Mouse (Mus musculus) liver, embryonic 14.5 days (tissue): ENCODE measurements at regions not wholly inside any gene's neighbourhood (a gene's known extent, or its start where the extent isn't known, plus 50 kb on each side); places are given as distances from the start of the nearest gene placed in this dataset.

ENCODE experiments used
- ATAC-seq: fragments of 200-750 bp; cut with Nextera tagmentation; 2 replicates; pipeline ENCODE4 v1.8.0; 2017; ENCODE audit warnings: moderate number of reproducible peaks, mild to moderate bottlenecking, moderate library complexity; ENCODE audit not compliant: insufficient read depth
- DNase-seq, 3 experiments: peaks; one replicate each; pipeline ENCODE4 v3.0.0-alpha.2; 2012 to 2013; ENCODE audit warnings: low read depth in 3 of 3, low spot score in 3 of 3
- H3K27ac ChIP-seq: fragments of 300-500 bp; sonication (generic); 2 replicates; pipeline ENCODE4 v1.5.1; 2014; ENCODE audit warnings: moderate library complexity, mild to moderate bottlenecking, control low read depth, inconsistent platforms
- H3K27me3 ChIP-seq: fragments of 300-500 bp; sonication (generic); 2 replicates; pipeline ENCODE4 v1.6.1; 2014; ENCODE audit warnings: mild to moderate bottlenecking, low read length, moderate library complexity; ENCODE audit not compliant: control insufficient read depth, insufficient read depth
- H3K36me3 ChIP-seq: fragments of 300-500 bp; sonication (generic); replicated peaks from 2 replicates; pipeline ENCODE4 v1.6.1; 2014; ENCODE audit warnings: low read depth; ENCODE audit not compliant: control insufficient read depth, insufficient read depth
- H3K4me1 ChIP-seq, 2 experiments: fragments of 200-500 bp in 1 of 2; fragments of 300-500 bp in 1 of 2; sonication (generic) in 1 of 2; replicated peaks; 2 replicates each; pipeline ENCODE4 v1.6.1; 2012 to 2014; ENCODE audit warnings: antibody characterized with exemption in 1 of 2, inconsistent platforms in 1 of 2, low read length in 1 of 2; ENCODE audit not compliant: control insufficient read depth in 2 of 2, insufficient read depth in 2 of 2
- H3K4me2 ChIP-seq: fragments of 300-500 bp; sonication (generic); 2 replicates; pipeline ENCODE4 v1.6.1; 2014; ENCODE audit warnings: low read depth, mild to moderate bottlenecking, control low read depth, moderate library complexity
- H3K4me3 ChIP-seq, 2 experiments: fragments of 200-500 bp in 1 of 2; fragments of 300-500 bp in 1 of 2; sonication (generic) in 1 of 2; 2 replicates each; pipeline ENCODE4 v1.5.1; 2012 to 2014; ENCODE audit warnings: low read depth in 2 of 2, low read length in 2 of 2, mild to moderate bottlenecking in 2 of 2, control low read depth in 1 of 2, inconsistent platforms in 1 of 2, moderate library complexity in 1 of 2; ENCODE audit not compliant: insufficient read depth in 1 of 2
- H3K9ac ChIP-seq: fragments of 300-500 bp; sonication (generic); replicated peaks from 2 replicates; pipeline ENCODE4 v1.6.1; 2014; ENCODE audit warnings: mild to moderate bottlenecking, control low read depth, moderate library complexity
- H3K9me3 ChIP-seq: fragments of 300-500 bp; sonication (generic); 2 replicates; pipeline ENCODE4 v1.6.1; 2016; ENCODE audit warnings: low read length, mixed read lengths; ENCODE audit not compliant: control insufficient read depth
- CTCF ChIP-seq: IDR thresholded peaks from 2 replicates; pipeline ENCODE4 v1.5.1; 2016; ENCODE audit warnings: antibody characterized with exemption, low read depth, control low read depth
- EP300 ChIP-seq: IDR thresholded peaks from 2 replicates; pipeline ENCODE4 v1.6.1; 2016; ENCODE audit warnings: antibody characterized with exemption, low read depth
- WGBS: fragments of 180-500 bp; shearing (Covaris S2); extraction: QIAGEN DNeasy Blood & Tissue Kit; methylation state at CpG from one replicate; pipeline ENCODE4 v1.1.7; 2014; ENCODE audit not compliant: insufficient replicate concordance; 5-methylcytosine and 5-hydroxymethylcytosine counted together

DNA sequence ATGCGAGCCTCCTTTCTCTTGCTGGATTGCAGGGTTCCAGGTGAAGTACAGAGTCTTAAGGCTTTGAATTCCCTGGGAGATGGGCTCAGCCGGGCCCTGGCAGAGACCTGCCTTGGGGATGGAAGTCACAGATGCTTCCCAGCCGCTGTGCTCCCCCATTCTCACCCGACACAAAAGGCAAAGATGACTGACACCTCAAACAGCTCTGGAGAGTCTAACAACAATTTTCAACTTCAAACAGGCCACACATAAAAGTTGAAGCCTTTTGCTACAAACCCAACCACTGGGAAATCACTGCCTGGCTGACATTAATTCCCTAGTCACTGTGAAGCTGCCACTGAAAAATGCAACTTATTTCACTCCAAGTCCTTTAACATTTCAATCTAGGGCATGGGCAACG is 586.3 kb downstream of the Ebf1 start:
- H3K4me1 ChIP-seq: peaks cover 0 to 3% of the 10 kb centered on the region in 2 experiments; a peak in 1 of 4 replicates
- DNase-seq (no peak), ATAC-seq (no peak)
- H3K36me3 ChIP-seq: no peaks in the 10 kb centered on the region
- no peaks in the 10 kb centered on the region for H3K9me3 ChIP-seq
- no peak overlapping the region for H3K4me2 ChIP-seq
- H3K27ac ChIP-seq: no peak overlapping the region
- H3K4me3 ChIP-seq: no peak overlapping the region
- TF ChIP-seq EP300 (no peak), CTCF (no peak)
- WGBS: 55% methylated on average over 5 of the region's 5 CpGs
- H3K9ac ChIP-seq: no peak overlapping the region
- no peaks in the 10 kb centered on the region for H3K27me3 ChIP-seq

- H3K4me2 ChIP-seq: no peak overlapping the region
- DNase-seq (no peak), ATAC-seq (no peak)
- 55% methylated on average over 8 of the region's 8 CpGs for WGBS
- no peaks in the 10 kb centered on the region for H3K9me3 ChIP-seq
- TF ChIP-seq EP300: no peak
- TF ChIP-seq CTCF: no peak
- H3K36me3 ChIP-seq: no peaks in the 10 kb centered on the region
- H3K4me1 ChIP-seq: no peaks in the 10 kb centered on the region
- no peak overlapping the region for H3K27ac ChIP-seq
- H3K4me3 ChIP-seq: no peak overlapping the region
- H3K27me3 ChIP-seq: no peaks in the 10 kb centered on the region
- H3K9ac ChIP-seq: no peak overlapping the region
These were observed 589.8 kb downstream of the Ebf1 start for GRCm38 (mm10) chr11:45206611-45207525.

DNA sequence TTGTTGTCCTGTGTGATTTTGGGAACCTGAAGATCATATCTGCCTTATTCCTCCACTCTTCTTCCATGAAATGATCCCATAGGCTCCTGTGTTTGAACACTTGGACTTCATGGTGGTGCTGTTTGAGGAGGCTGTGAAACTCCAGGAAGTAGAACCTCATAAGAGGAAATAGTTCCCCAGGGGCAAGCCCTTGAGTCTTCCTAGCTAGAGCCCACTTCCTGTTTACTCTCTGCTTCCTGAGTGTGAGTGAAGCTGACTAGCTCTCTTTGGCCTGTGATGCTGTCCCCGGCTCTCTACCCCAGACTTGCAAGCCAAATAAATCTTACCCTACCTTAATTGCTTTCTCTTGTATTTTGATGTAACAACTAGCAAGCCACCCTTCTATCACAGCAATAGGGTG is 597.0 kb downstream of the Ebf1 start:
- no peak overlapping the region for H3K4me3 ChIP-seq
- DNase-seq (no peak), ATAC-seq (no peak)
- WGBS: 9% methylated on average over 1 of the region's 1 CpGs
- TF ChIP-seq CTCF: no peak
- TF ChIP-seq EP300: no peak
- no peaks in the 10 kb centered on the region for H3K9me3 ChIP-seq
- no peak overlapping the region for H3K27ac ChIP-seq
- no peaks in the 10 kb centered on the region for H3K4me1 ChIP-seq
- no peak overlapping the region for H3K4me2 ChIP-seq
- H3K36me3 ChIP-seq: no peaks in the 10 kb centered on the region
- H3K27me3 ChIP-seq: no peaks in the 10 kb centered on the region
- H3K9ac ChIP-seq: no peak overlapping the region

- TF ChIP-seq CTCF: no peak
- TF ChIP-seq EP300: no peak
- H3K4me1 ChIP-seq: no peaks in the 10 kb centered on the region
- no peaks in the 10 kb centered on the region for H3K27me3 ChIP-seq
- H3K9me3 ChIP-seq: no peaks in the 10 kb centered on the region
- no peak overlapping the region for H3K4me3 ChIP-seq
- no peaks in the 10 kb centered on the region for H3K36me3 ChIP-seq
- no peak overlapping the region for H3K4me2 ChIP-seq
- DNase-seq (no peak), ATAC-seq (no peak)
- no peak overlapping the region for H3K27ac ChIP-seq
- H3K9ac ChIP-seq: no peak overlapping the region
- 24% methylated on average over 3 of the region's 3 CpGs for WGBS
These were observed 599.9 kb downstream of the Ebf1 start for GRCm38 (mm10) chr11:45216942-45217474.

GRCm38 (mm10) chr11:45219239-45219638 is 602.1 kb downstream of the Ebf1 start:
- Histone ChIP-seq H3K27ac (no peak overlapping the region), H3K9me3 (no peaks in the 10 kb centered on the region), H3K9ac (no peak overlapping the region), H3K4me2 (no peak overlapping the region), H3K36me3 (no peaks in the 10 kb centered on the region), H3K4me3 (no peak overlapping the region), H3K27me3 (no peaks in the 10 kb centered on the region), H3K4me1 (no peaks in the 10 kb centered on the region)
- ATAC-seq (no peak), DNase-seq (no peak)
- TF ChIP-seq CTCF (no peak), EP300 (no peak)
- 49% methylated on average over 4 of the region's 4 CpGs for WGBS
